Mouse (Mus musculus) kidney, postnatal 14 days (tissue): Measurements from ENCODE around the gene Il13.

Experiments
- DNase-seq: peaks from one replicate; pipeline ENCODE4 v3.0.0; 2022; ENCODE audit warnings: mixed read lengths

Gene Il13

DNA sequence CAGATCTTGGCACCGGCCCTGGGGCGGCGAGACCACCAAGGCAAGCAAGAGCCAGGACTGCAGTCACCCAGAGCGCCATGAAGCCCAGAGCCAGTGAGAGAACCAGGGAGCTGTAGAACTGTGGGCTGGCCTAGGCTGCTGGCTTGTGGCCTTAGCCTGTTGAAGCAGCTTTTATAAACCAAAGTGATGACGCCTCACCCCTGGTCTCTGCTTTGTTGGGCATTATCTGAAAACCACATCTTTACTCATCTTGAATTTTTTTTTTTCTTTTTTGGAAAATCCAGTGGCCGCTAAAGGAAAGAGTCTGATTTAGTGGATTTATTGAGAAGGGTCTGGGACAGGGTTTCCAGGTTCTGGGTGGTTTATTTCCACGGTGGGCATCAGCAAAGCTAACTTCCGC is at the start of gene Il13:
Gene Il13, minus strand, starts transcription at position 147 of the 400 bp plus-strand sequence.
- no peak for DNase-seq

DNA sequence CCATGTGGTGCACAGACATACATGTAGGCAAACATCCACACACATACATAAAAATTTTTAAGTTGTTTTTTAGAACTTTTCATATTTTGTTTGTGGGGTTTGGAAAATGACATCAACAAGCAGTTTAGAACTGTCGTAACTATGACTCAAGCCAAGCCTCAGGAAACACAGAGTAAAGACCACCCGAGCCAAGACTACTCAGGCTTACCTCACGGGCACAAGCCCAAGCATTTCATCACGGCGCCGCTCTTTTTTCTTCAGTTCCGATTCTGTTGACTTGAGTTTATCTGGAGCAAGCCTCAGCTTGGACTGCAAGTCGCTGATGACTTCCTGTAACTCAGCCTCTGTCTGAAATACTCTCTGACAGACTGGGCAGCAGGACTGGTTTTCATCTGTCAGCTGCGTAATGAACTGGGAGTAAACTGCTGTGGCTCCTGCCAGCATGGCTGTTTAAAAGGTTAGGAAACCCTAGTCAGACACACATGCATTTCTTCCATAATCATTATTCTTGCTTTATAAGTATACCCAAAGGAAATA is 48.6 kb upstream of the Il13 start:
- DNase-seq = no peak

DNA sequence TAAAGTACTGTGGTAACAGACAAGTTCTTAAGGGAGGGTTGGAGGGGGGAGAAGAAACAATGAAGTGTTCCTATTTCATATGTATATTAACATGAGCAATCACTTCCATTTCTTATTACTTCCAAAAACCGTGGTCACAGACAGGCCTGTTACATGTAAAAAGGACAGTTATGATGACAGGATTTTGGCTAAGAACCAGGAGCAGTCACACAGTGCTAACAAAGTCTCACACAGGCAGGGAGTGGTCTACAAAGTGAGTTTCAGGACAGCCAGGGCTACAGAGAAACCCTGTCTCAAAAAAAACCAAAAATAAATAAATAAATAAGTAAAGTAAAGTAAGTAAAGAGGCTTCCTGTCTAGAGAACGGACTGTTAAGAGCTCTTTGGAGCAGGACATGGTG is 47.7 kb upstream of the Il13 start:
- DNase-seq = no peak

DNA sequence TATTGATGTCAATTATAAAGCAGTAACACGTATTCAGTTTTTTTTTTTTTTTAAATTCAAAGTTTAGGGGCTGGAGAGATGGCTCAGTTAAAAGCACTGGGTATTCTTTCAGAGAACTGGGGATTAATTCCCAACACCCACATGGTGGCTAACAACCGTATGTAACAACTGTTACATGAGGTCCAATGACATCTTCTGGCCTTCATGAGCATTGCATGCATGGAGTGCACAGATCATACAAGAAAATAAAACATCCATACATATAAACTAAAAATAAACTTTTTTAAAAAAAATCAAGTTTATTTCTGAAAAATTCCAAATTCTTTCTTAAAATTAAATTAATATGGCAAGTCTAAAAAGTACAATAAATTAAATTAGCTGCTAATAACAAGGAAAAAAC is 47.2 kb upstream of the Il13 start:
- DNase-seq = no peak

DNA sequence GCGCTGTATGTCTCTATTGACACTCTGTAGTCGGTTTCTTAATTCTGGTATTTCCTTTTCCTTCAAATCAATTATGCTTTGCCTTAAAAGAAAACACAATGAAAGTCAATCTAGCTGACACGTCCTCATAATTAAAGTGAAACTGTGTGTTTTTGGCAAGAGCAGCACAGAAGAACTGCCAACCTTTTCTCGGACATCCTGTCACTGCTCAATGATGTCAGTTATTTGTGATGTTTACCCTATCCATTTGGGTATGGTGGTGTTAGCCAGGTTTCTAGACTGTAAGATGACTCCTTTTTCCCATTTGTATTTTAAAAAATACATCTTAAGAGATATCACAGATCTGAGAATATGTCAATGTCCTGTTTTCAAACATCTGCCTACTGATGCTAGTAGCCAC is 45.6 kb upstream of the Il13 start:
- DNase-seq = peak; percentile 20

DNA sequence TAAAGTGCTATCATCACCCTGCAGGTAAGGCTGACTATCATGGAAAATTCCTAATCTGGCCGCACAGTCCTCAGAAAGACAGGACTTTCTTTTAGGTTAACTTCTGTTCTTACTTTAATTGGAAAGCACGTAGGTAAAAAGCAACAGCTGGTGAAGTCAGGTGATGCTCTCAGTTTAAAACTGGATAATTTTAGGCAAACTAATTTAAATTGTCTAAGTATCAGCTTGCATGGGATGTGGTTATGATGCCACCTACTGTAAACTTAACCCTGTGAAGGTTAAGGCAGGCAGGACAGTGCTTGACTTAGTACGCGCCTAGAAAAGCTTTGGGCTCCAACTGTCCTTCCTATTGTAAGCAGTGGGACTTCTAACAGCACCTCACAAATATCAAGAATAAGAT is 36.9 kb upstream of the Il13 start:
- DNase-seq = no peak

DNA sequence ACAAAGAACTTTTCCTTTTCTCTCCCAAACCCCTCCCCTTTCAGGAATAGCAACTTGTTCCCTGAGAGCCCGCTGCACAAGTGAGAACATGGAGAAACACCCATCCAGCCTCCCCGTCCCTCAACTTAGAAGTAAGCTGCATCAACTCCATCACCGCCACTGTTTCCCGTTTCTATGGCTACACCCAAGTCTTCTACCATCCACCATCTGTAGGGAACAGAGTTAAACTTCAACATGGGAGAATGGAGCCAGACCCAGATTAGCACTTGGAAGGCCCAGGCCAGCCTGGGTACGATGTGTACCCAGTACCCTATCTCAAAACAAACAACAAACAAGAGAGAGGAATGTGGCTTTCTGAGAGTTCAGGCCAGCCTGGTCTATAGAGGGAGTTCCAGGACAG is 29.6 kb upstream of the Il13 start:
- DNase-seq = no peak

DNA sequence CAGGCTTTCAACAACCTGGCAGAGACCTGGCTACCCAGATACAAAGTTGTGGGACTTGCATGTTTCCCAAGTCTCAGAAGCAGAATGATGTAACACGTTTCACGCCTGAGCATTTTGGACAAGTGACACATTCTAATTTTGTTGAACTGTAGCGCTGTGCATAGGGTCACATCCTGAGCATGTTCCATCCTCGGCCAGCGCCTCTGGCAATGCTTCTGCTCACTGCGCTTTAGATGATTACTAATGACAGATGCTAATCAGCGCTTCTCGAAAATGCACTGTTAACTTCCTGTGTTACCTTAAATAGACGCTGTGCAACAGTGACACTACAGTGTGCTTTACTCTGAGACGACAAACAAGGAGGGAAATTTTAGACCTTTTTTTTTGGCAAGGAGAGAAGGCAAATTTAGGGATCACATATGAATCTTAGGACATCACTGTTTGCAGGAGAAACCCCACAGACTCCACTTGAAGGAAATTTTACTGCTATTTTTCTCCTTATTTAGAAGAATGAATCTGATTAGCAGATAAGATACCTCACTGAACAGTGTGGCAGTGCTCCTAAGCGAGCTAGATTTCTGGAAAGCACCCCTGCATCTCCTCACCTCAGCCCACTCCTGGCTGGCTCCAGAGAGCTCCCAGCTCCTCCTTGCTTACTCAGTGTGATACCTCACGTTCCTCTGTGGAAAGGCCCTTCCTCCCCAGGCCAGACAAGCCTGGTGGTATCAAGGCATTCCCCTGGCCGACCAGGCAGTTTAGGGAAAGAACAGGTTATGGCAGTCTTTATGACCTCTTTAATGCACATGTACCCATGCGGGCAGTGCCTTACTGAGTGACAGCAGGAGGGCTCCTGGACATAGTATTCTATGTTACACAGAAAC is 28.5 kb upstream of the Il13 start:
- no peak for DNase-seq

DNA sequence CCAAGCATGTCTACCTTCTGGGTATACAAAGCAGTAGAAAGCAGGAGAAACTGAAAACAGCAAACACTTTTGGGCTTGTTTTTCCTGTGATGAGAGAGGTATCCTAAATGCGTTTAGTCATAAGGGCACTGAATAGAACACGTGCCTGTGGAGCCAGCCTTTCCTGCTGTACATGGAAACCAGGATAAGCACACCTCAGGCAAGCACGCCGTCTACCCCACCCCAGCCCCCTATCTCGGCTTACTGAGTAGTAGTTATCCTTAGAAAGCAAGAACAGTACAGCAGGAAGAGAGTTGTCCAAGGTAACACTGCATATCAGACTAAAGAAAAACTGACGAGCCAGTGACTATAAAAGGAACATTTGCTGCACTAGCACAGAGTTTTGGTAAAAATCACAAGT is 23.3 kb upstream of the Il13 start:
- no peak for DNase-seq

DNA sequence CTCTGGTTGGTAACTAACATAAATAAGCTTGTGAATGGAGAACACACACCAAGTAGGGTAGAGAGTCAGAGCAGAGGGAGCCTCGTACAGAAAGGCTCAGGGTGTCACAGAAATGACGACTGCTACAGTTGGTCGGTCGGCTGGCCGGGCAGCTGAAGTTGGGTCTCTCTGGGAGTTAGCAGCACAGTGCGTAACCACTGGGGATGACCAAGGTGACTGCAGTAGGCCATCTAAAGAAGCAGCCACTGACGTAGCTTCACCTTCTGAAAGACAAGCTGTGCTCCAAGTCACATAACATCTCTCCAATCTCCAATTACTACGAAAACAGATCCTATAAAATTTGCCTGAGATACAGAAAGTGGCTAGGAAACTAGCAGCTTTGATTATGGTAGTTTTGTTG is 22.9 kb upstream of the Il13 start:
- DNase-seq = no peak

DNA sequence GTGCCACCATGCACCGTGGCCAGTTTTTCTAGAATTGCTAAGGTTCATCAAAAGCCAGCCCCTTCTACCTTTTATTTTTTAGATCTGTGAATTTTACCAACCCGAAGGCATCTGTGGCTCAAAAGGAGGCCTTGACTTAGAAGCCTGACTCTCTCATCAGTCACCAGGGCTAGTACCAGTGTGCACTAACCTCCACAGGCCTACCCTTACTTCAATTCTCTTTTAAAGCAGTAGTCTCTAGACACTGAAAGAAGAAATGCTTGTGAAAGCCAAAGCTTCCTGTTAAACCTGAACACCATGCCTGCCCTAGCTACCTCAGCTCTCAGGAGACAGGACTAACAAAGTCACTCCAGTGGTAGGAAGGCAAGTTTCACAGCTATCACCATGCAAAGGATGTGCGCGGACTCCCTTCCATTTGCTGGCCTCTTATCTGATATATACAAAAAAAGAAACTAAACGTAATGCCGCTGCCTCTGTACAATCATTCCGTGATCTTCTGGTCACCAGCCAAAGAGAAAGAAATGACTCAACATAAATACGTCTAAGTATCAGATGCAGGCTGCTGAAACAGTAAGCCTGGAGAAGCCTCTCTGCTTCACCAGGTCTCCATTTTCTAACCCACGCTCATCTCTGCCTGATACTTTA is 22.2 kb upstream of the Il13 start:
- DNase-seq = no peak

DNA sequence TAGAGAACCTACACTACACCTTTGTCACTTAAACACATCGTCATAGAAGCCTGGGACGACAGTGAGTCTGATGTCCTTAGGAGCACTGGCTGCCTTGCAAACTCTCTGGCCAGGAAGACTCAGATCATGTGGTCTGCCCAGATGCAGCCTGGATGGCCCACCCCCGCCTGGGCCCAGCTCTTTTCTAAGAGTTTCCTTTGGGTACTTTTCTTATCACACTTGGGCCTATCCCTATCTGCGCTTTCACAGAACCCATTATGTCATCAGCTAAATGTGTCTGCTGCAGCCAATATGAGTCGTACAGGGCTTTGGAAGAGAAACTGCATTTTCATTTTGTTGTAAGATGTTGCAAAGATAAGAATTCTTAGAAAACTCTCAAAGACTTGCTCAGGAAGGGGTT is 20.5 kb upstream of the Il13 start:
- no peak for DNase-seq

DNA sequence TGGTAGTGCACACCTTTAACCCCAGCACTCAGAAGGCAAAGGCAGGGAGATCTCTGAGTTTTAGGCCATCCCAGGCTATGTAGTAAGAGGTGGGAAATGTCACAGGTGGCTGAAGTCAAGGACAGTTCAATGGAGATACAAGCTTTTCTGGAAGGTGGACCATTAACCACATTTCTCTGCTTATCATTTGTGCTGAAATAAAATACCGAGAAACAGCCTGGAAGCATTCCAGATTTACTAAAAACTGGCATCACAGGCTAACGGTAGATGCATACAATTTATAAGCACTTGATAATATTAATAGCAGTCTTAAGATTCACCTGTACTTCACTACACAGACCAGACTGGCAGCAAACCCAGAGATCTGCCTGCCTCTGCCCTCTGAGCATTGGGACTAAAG is 17.9 kb upstream of the Il13 start:
- DNase-seq = no peak

DNA sequence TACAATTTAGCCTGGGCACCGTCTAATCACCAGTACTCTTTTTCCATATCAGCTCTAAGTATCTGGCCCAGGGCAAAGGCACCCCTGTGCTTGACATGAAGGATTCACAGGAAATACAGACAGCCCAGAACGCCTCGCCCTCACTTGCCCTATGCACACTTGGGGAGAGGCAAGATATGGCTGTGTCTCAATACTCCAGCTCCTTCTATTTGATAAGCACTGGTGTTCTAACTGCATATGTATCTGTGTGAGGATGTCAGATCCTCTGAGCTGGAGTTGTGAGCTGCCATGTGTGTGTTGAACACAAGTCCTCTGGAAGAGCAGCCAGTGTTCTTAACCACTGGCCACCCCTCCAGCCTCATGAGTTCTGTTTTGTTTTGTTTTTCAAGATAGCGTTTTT is 16.9 kb upstream of the Il13 start:
- no peak for DNase-seq

DNA sequence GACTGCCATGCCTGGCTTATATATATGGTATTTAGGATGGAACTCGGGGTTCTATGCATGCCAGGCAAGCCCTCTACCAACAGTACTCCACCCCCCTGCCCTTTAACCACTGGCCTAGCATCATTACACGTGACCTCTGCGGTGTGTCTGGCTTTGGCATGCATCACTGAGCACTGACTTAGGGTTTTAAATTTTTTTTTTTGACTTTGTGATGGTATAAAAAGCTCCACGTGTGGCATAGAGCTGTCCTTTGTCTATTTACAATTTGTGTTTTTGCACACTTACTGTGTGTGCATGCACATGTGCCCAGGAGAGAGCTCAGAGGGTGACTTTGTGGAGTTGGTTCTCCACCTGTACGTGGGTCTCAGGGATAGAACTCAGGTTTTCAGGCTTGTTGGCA is 9.5 kb upstream of the Il13 start:
- DNase-seq = no peak

DNA sequence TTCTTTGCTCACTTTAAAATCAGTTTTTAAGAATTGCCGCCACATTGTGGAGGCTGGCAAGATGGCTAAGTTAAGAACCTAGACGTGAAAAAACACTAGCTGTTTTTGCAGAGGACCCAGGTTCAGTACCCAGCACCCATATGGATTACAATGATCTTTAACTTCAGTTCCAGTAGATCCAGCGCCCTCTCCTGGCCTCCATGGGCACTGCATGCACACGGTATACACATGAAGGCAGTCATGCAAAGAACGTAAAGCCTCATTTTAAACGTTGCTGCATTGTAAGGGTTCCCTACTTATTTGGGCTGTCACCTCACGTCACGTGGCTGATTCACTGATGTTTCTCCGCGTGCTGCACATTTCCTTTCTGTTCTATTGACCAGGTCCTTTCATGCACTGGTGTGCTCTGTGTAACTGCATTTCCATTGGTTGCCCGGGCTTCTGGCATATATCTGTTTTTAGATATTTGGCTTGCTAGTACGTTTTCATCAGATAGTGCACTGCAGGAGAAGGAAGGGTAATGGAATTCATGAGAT is 8.3 kb upstream of the Il13 start:
- no peak for DNase-seq

DNA sequence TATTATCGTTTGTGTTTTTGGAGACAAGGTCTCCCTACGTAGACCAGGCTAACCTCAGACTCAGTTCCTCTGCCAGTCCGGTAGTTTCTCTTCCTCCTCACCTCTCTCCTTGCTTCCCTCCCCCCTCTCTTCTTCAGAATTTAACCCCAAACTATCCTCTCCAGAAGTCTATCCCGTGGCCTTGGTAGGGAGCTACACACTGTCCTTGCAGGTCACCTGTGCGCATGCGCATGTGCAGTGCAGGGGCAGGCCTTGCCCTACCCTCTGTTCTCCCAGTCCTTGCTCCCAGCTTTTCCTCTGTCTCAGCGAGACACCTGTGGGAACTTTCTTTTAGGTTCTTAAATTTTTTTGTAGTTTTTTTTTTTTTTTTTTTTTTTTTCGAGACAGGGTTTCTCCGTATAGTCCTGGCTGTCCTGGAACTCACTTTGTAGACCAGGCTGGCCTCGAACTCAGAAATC is 3.3 kb upstream of the Il13 start:
- DNase-seq = no peak

DNA sequence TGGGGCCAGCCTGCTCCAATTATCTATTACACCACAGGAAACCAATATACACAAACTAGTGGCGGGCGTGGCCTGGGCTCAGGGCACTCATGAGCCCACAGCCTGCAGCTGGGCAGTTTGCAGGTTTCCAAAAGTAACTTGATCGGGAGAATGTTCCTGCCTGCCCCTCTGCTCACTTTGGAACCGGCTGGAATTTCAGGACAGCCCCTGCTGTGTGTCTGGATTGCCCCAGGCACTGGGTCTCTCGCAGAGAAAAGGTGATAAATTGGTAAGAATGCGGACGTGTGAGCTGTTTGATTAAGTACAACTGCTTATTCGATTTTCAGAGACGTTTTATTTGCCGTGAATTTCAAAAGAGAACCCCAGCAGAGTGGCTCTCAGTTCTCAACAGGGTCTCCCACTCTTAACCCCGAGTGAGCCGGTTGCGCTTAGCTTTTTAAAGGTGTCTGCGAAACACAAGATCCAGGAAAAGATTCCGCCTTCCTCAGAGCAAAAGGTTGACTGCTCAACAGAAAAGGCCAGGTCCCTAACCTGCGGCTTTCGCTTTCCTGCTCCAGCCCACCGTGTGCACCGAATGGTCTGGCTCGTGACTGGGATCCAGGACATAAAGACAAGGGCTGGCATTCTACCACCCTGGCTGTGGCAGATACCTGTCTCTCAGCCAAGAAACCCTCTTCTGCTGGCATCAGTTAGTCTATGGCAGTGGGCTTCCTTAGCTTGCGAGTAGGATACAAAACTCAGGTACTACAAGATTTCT is 2.7 kb upstream of the Il13 start:
- no peak for DNase-seq

DNA sequence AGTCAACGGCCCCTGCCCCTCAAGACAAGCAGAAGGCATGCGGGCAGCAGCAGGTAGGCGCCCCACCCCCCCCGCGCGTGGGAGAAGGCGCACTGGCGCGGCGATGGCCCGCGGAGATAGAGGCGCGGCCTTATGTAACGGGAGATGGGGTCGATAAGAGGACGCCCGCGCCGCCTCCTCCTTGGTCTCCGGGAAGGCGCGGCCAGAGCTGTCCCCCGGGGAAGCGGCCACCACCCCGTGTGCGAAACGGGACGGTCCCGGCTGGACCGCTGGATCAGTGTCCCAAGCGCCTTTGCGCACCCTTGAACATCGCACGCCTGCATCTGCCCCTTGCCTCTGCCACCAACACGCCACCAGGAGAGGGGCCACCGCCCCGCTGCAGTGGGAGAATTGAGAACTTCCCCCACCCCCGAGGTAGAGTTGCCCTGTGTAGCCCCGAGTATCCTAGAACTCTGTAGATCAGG is 1.7 kb upstream of the Il13 start:
- peak; percentile 26 for DNase-seq

DNA sequence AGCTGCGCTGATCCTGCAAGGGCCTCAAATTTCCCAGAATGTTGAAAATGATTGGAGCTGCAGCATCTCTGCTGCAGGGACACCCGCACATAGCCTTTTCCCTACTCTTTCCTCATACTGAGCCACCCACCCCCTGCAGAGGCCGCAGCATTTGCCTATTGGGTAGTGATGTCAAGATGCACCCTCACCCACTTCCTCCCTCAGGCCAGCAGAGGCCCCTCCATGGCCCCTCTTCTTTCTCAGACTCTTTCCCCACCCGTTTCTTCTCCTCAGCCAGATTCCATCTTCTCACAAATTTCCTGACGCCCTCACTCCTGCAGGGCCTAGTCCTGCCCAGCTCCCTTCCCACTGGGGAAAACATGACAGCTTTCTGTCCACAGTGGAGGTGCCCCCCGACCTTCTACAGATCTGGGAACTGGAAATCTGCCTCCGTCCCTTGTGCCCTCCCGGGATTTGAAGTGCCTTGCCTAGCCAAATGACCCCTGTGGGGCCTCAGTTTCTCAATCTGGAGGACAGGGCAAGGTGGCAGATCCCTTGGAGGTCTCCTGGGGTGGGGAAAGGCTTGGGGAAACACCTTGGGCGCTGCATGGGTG is 1.2 kb upstream of the Il13 start:
- no peak for DNase-seq

DNA sequence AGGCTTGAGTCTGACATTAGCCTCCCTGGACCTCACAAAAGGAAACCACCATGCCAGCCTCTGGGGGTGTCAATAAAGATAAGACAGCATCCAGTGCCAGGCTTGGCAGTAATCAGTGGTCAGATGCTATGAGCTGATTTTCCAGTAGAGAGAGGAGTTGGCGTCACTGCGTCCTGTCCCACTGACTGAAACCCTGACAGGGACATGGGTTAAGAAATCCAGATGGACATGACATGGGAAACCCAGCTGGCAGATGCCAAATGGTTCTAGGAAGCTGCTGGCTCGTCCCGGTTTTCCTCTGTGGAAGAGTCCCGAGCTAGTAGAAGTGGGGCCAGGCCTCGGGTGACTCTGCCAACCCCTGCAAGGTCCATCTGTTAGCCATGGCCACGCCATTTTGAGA is 858 bp downstream of the Il13 start:
- DNase-seq = no peak

DNA sequence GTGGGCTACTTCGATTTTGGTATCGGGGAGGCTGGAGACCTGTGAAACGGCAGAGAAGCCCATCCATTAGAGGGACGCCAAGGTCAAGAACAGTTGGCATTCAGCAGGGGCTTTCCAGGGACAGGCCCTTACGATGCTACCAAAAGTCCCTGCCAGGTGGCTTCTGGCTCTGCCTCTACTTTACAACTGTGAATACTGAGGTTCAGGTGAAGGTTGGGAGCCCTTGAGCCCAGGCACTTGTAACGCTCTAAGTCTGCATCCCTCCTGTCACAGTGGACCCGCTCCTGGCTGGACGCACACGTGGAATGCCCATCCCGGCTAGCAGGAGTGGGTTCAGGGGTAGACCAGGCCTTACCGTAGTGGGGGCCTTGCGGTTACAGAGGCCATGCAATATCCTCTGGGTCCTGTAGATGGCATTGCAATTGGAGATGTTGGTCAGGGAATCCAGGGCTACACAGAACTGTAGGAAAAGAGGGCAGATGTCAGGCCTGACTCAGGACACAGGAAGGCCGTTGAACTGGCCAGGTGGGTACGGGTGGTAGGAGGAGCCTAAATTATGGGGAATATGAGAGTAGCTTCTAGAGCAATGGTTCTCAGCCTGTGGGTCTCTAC is 2.3 kb downstream of the Il13 start:
- DNase-seq = no peak
